Mouse (Mus musculus) adrenal gland, adult 2 months (tissue): ENCODE data around the gene Ndufa6. TPM values are rescaled to one million over a fixed set of nuclear protein-coding genes. Genes with fewer than 3 reads are reported as not detected.

Source experiments
- DNase-seq: peaks from one replicate; pipeline ENCODE4 v3.0.0; 2021
- microRNA-seq, 2 experiments: library from miRNA; unstranded; fragments of <30 nt; microRNA quantifications; one replicate each; pipeline ENCODE4 v1.2.0; 2021
- polyA plus RNA-seq: library from polyadenylated mRNA; depleted of rRNA; stranded (reverse); fragments of >200 nt; gene quantifications from 2 replicates; pipeline ENCODE4 v1.2.3, GENCODE M21; 2012; rRNA removed
- total RNA-seq, 2 experiments: library from RNA; stranded (reverse); gene quantifications; 2 replicates each; pipeline ENCODE4 v1.2.3; 2021

The Ndufa6 gene
- total and polyA plus RNA-seq, 3 experiments, result 274 to 511 (median 454) TPM

- DNase-seq, result peak; percentile 61
Observed at GRCm38 (mm10) chr15:82341036-82341501, 13.1 kb downstream of the Ndufa6 start.

- no peak for DNase-seq
Observed at GRCm38 (mm10) chr15:82340414-82341035, 13.6 kb downstream of the Ndufa6 start.

DNA sequence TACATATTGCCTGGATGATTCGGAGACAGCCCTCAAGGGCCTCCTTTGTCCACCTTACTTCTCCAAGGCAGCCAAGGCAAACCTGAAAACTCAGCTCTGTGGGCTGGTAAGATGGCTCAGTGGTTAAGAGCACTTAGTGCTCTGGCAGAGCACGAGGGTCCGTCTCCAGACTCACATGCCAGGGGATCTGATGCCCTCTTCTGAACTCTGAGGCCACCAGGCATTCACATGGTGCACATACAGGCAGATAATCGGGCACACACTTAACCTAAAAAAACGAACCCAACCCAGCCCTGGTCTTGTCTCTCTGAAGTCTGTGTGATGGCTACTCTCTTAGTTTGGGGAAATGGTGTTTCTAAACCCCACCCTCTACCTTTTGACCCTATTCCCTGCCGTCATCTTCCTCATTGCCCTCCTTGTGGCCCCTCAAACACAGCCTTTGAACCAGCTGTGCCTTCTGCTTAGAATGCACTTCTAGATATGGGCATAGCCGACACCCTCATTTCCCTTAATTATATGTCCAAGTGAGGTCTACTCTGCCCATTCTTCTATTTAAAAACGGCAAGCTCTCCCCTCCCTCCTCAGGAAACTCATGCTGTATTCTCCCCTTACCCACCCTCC, 14.4 kb downstream of the Ndufa6 start:
- no peak for DNase-seq

DNA sequence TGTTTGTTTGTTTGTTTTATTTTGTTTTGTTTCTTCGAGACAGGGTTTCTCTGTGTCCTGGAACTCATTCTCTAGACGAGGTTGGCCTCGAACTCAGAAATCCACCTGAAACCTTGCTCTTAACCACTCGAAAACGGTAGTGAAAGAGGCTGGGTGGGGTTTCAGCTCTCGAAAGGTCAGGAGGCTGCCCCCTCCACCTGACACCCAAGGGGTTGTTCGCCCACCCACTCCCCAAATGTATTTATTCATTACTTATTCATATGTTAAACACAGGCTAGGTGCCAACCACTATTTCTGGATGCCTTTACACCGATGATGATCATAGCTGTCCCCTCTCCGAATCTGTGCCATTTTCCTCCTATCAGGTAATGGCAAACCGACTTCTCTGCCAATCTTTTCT, 15.0 kb downstream of the Ndufa6 start:
- DNase-seq, result no peak

GRCm38 (mm10) chr15:82338593-82339112, 15.5 kb downstream of the Ndufa6 start, which contains the start of the genes Naga, Pheta2 and Smdt1:
Naga (minus strand) TSS chr15:82338925.
Pheta2 (plus strand) TSS chr15:82338942.
Smdt1 (plus strand) TSS chr15:82338959.
- peak; percentile 99 for DNase-seq

DNA sequence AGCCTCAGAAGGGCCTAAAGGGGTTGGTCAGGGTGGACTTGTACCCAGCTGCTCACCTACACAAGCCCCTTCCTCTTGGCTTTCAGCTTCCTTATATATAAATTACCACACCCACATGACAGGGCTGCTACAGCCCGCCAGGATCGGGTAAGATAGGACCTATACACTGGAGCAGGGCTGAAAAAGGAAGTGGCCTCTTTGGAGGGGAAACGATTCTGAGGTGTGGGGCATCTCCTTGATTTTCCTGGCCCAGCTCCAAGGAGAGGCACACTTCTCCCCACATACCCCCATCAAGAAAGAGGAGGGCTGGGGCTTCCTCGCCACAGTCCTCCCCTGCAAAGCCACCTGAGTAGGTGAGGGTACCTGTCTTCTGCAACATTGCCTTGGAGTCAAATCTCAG, 16.2 kb downstream of the Ndufa6 start:
- no peak for DNase-seq

DNA sequence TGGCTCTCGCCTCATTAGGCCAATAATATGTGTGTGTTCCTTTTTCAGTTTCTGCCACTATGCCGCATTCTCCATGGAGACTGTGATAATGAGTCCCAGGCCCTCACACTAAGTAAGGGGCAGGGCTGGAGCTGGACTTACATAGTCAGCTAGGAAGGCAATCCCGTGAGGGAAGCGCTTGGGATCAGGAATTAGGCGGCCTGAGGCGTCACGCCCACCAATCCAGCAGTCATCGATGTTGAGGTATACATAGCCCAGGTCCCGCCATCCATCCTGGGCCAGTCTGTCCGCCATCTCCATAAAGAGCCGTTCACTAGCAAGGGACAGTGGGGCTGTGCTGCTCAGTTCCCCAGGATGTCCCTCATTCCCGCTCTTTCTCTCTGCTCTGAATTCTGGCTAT, 17.5 kb downstream of the Ndufa6 start:
- no peak for DNase-seq

DNA sequence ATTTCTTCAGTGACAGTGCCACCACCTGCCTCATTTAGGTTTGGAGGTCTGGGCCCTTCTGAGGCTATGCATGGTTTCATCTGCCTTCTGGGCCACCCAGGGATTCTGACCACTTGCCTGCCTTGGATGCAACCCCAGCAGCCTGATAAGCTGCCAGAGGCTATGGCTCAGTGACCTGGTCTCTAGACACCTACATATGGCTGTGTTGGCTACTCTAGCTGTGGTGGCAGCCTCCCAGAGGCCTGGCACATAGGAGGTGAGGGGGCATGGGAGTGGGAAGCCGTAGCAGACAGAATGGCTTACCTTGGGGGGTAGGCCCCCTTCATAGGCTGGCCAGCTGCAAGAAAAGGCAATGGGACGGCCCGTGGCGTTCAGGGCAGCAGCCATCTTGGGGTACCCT, 18.9 kb downstream of the Ndufa6 start:
- DNase-seq, result no peak

- DNase-seq, result no peak
Observed at GRCm38 (mm10) chr15:82325382-82325781, 28.7 kb downstream of the Ndufa6 start.

GRCm38 (mm10) chr15:82322195-82322594, 31.9 kb downstream of the Ndufa6 start:
- DNase-seq, result no peak

GRCm38 (mm10) chr15:82319613-82320012, 34.5 kb downstream of the Ndufa6 start:
- no peak for DNase-seq

DNA sequence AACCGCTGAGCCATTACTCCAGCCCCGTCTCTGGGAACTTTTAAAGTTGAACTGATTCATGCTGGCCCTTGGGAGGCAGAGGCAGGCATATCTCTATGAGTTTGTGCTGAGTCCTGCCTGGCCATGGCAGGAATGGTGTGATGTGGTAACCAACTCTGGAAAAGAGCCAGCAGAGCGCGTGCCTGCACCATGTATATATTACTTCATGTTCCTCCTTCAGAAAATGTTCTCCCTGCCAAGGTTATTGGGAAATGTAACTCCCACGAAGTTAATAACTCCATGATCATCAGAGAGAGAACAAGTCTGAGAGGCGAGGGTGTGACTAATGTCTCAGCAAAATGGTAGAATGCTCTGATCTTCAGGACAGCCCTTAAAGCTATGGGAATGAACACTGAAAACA, 36.3 kb downstream of the Ndufa6 start:
- DNase-seq, result no peak

- no peak for DNase-seq
Observed at GRCm38 (mm10) chr15:82308416-82308815, 45.7 kb downstream of the Ndufa6 start.

DNA sequence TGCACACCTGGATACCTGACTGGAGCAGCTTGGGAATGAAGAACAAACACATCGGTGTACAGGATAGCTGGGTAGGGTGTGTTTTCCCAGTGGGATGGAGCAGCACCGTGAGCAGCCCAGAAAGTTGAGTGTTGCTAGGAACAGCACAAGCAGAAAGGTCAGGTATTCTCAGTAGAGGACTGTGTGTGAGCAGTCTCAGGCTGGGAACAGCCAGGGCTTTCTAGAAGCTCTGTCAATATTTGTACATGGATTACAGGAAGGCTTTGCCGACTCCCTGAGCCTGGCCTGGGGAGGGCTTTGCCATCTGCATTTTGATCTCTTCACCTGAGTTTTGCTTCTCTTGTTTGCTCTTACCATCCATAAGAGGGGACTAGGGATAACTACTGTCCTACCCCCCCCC, 47.0 kb downstream of the Ndufa6 start:
- no peak for DNase-seq

Small RNAs within 50 kb of the gene (microRNA-seq; reads per million reads assigned to microRNA genes)
- 0 reads per million in 2 experiments for gene Mir7684

Other genes with a start within 250 kb of the Ndufa6 start
- gene Ccdc134, start 226.4 kb downstream of the Ndufa6 start, total RNA-seq, result 1 to 10 TPM; 6.2 to 8.5 TPM
- gene Ccdc134, start 226.4 kb downstream of the Ndufa6 start, polyA plus RNA-seq, result 20.7 and 26.5 TPM in 2 replicates
- gene Srebf2, start 207.1 kb downstream of the Ndufa6 start, total RNA-seq, result 100 to 1,000 TPM in 1 of 2 experiments, 10 to 100 TPM in 1; 93.2 to 101 TPM
- 232 and 261 TPM in 2 replicates for gene Srebf2, start 207.1 kb downstream of the Ndufa6 start, polyA plus RNA-seq
- under 1 TPM in 1 of 2 experiments, not detected in 1; 0.69 TPM for gene Shisa8, start 141.5 kb downstream of the Ndufa6 start, total RNA-seq
- gene Shisa8, start 141.5 kb downstream of the Ndufa6 start, polyA plus RNA-seq, result 1.3 and 2.5 TPM in 2 replicates
- not detected for gene Tnfrsf13c, start 130.0 kb downstream of the Ndufa6 start, total RNA-seq
- gene Tnfrsf13c, start 130.0 kb downstream of the Ndufa6 start, polyA plus RNA-seq, result 0.08 and 0.15 TPM in 2 replicates
- gene Cenpm, start 109.6 kb downstream of the Ndufa6 start, total RNA-seq, result 1 to 10 TPM in 1 of 2 experiments, under 1 TPM in 1; 0.93 to 1.9 TPM
- 11.0 and 11.1 TPM in 2 replicates for gene Cenpm, start 109.6 kb downstream of the Ndufa6 start, polyA plus RNA-seq
- gene 1500009C09Rik, start 101.9 kb downstream of the Ndufa6 start, total RNA-seq, result under 1 TPM; 0.31 to 0.32 TPM
- 0.23 and 0.26 TPM in 2 replicates for gene 1500009C09Rik, start 101.9 kb downstream of the Ndufa6 start, polyA plus RNA-seq
- 1 to 10 TPM; 2.9 to 4.7 TPM for gene Sept3, start 79.4 kb downstream of the Ndufa6 start, total RNA-seq
- gene Sept3, start 79.4 kb downstream of the Ndufa6 start, polyA plus RNA-seq, result 2.1 and 2.9 TPM in 2 replicates
- gene Wbp2nl, start 55.4 kb downstream of the Ndufa6 start, total RNA-seq, result not detected
- not detected in 2 replicates for gene Wbp2nl, start 55.4 kb downstream of the Ndufa6 start, polyA plus RNA-seq
- 10 to 100 TPM; 62.8 to 64.0 TPM for gene Naga, start 15.4 kb downstream of the Ndufa6 start, total RNA-seq
- gene Naga, start 15.4 kb downstream of the Ndufa6 start, polyA plus RNA-seq, result 136 and 165 TPM in 2 replicates
- 1 to 10 TPM in 1 of 2 experiments, under 1 TPM in 1; 0.40 to 1.1 TPM for gene Pheta2, start 15.4 kb downstream of the Ndufa6 start, total RNA-seq
- gene Pheta2, start 15.4 kb downstream of the Ndufa6 start, polyA plus RNA-seq, result 0.44 and 0.55 TPM in 2 replicates
- gene Smdt1, start 15.4 kb downstream of the Ndufa6 start, total RNA-seq, result 100 to 1,000 TPM; 187 to 197 TPM
- gene Smdt1, start 15.4 kb downstream of the Ndufa6 start, polyA plus RNA-seq, result 190 and 213 TPM in 2 replicates
- gene Cyp2d22, start 25.9 kb upstream of the Ndufa6 start, total RNA-seq, result 10 to 100 TPM; 37.9 to 39.6 TPM
- gene Cyp2d22, start 25.9 kb upstream of the Ndufa6 start, polyA plus RNA-seq, result 51.0 and 66.2 TPM in 2 replicates
- under 1 TPM in 1 of 2 experiments, not detected in 1; 0.21 TPM for gene Cyp2d11, start 39.7 kb upstream of the Ndufa6 start, total RNA-seq
- not detected in 2 replicates for gene Cyp2d11, start 39.7 kb upstream of the Ndufa6 start, polyA plus RNA-seq
- gene Cyp2d10, start 52.9 kb upstream of the Ndufa6 start, total RNA-seq, result 1 to 10 TPM in 1 of 2 experiments, not detected in 1; 1.5 TPM
- 0.73 TPM in 1 of 2 replicates, not detected in the other for gene Cyp2d10, start 52.9 kb upstream of the Ndufa6 start, polyA plus RNA-seq
- gene Cyp2d9, start 79.1 kb upstream of the Ndufa6 start, total RNA-seq, result under 1 TPM; 0.69 to 0.78 TPM
- gene Cyp2d9, start 79.1 kb upstream of the Ndufa6 start, polyA plus RNA-seq, result not detected in 2 replicates
- gene Cyp2d12, start 200.8 kb upstream of the Ndufa6 start, total RNA-seq, result not detected
- gene Cyp2d12, start 200.8 kb upstream of the Ndufa6 start, polyA plus RNA-seq, result not detected in 2 replicates